Mouse (Mus musculus) liver, postnatal 0 days (tissue): Measurements from ENCODE around the gene Ccdc6.

Source experiments
- CTCF ChIP-seq: sonication (generic); IDR thresholded peaks from 2 replicates; pipeline ENCODE4 v1.5.1; 2016; ENCODE audit warnings: antibody characterized with exemption, low read depth
- EP300 ChIP-seq: IDR thresholded peaks from 2 replicates; pipeline ENCODE4 v1.6.1; 2016; ENCODE audit warnings: antibody characterized with exemption, low read depth, mild to moderate bottlenecking

GRCm38 (mm10) chr10:70137652-70138051, 40.7 kb downstream of the Ccdc6 start:
- no peak for TF ChIP-seq EP300
- TF ChIP-seq CTCF: 0 out of 2 replicates have a peak, but pooled peaks have one; percentile 17
